Mouse (Mus musculus): ENCODE data around the gene E4f1. TPM values are rescaled to one million over a fixed set of nuclear protein-coding genes. Genes with fewer than 3 reads are reported as not detected.
A peak's percentile ranks its signal among the peaks of the same experiment; 100 is the strongest.
"Not testable (repeated sequence)": the region's sequence is repeated elsewhere in the genome, so short reads cannot be mapped to it uniquely, and the experiment has no call there.

E4f1 gene
- total RNA-seq, 2 experiments from 2014 or later: 11.0 to 12.4 TPM

DNA sequence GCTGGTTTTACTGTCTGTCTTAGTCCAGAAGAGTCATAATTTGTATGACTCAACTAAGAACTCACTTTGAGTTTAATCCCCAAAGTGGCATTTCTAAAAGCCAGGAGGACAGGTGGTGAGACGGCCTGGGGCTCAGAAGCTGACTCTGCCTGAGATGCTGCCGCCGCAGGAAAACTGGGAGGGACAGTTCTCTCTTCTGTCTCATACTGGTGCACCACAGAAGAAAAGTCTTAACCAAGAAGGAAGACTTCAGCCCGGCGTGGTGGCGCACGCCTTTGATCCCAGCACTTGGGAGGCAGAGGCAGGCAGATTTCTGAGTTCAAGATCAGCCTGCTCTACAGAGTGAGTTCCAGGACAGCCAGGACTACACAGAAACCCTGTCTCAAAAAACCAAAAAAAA is 44.2 kb downstream of the E4f1 start:
- no peak for DNase-seq
- intact Hi-C loops (cut with DNase I): no loop called here

DNA sequence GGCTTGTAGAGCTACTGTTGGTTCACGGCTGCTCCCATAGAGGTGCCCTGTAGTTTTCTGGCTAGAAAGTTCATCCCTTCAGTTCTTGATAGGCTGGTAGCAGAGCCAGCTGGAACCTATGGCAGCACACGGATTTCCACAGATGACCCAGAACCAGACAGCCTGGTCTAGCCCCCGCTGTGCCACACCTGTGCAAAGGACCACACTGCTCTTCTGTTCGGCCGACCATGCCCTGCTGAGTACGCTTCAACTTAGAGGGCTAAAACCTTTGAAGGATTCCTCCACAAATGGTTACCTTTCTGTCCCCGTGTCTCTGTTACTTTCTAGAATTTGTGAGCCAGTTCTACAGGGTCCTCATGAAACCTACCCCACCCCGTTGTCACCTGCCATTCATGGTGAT is 44.8 kb downstream of the E4f1 start:
- intact Hi-C loops (cut with DNase I); DNase-seq: not testable (repeated sequence)

DNA sequence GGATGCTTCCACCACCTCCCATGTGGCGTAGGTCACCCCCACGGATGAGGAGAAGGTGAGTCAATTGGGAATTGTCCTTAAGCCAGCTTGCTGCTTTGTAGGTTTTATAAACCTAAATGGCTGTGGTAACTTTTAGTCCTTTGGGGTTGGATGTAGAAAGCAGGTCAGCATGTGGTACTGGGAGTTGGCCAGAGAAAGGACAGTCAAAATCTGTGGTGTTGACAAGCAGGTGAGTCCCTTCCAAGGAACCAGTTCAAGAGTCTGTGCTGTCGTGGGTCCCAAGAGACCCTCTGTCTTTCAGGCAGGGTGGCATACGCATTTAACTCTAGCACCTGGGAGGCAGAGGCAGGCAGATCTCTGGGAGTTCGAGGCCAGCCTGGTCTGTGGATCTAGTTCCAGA is 45.6 kb downstream of the E4f1 start:
- intact Hi-C loops (cut with DNase I): no loop called here
- DNase-seq: no peak

DNA sequence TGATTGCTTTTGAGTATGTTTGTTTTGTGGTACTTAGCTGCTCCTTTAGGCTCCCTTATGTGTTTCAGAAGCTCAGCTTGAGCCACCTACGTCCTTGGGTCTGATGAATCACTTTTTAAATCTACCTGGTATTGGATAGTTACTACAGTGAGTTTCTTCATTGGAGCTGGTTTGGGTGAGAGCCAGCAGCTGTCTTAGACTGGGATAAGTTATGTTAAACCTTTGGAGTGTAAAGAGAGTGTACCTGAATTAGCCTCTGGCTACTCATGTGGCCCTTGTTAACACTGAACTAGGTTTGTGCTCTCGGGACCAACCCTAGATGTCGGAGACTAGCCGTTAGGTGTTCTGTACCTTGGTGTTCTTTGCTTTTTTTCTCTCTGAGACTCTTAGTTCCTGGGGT is 47.0 kb downstream of the E4f1 start:
- intact Hi-C loops (cut with DNase I): no loop called here
- DNase-seq: no peak

DNA sequence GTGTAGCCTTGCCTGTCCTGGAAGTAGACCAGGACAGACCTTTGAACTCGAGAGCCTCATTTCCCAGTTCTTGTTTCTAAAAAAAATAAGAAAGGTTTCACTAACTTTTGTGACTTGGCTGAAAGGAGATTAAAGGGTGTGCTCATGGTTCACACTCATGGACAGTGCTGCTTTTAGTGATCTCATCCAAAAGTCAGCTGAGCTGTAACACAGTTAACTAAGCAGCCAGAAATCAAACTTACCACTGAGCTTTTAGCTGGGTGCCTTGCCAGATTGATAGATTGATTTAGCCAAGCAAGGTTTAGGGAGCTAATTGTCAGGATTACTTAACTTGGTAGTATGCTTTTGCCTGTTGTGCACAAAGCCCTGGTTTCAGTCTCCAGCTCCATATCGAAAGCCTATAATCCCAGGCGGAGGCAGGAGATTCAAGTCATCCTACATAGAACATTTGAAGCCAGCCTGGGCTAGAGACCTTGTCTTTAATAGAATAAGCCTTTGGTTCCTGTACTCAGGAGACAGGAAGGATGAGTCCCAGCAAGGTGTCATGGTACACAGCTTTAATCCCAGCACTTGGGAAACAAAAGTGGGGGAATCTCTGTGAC is 54.0 kb downstream of the E4f1 start:
- intact Hi-C loops (cut with DNase I): loop anchor here (5.0 to 10.0 kb wide), 2 partner anchors 301 to 479 kb away; partner anchors contain the start of genes Eme2, Mrps34, Nme3 and Rnf151
- no peak for DNase-seq

DNA sequence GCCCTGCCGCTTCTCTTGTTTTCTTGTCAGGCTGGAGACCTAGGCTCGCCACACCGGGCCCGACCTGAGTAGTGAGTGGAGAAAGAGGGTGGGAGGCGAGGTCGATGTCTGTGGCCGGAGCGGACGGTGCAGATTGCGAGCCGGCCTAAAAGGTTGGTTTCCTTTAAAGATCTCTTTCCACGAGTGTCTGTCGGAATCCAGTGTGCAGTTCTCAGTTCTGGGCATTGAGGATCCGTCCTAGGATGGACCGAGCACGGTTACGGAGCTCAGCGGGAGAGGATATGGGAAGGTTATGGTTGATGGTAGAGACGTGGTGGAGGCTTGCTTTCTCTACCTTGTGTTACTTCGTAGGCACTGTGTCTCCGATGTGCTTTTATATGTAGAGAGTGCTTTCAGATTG is 55.1 kb downstream of the E4f1 start:
- no peak for DNase-seq
- intact Hi-C loops (cut with DNase I): loop anchor here (5.0 to 10.0 kb wide), 2 partner anchors 302 to 480 kb away; partner anchors contain the start of genes Eme2, Mrps34, Nme3 and Rnf151

DNA sequence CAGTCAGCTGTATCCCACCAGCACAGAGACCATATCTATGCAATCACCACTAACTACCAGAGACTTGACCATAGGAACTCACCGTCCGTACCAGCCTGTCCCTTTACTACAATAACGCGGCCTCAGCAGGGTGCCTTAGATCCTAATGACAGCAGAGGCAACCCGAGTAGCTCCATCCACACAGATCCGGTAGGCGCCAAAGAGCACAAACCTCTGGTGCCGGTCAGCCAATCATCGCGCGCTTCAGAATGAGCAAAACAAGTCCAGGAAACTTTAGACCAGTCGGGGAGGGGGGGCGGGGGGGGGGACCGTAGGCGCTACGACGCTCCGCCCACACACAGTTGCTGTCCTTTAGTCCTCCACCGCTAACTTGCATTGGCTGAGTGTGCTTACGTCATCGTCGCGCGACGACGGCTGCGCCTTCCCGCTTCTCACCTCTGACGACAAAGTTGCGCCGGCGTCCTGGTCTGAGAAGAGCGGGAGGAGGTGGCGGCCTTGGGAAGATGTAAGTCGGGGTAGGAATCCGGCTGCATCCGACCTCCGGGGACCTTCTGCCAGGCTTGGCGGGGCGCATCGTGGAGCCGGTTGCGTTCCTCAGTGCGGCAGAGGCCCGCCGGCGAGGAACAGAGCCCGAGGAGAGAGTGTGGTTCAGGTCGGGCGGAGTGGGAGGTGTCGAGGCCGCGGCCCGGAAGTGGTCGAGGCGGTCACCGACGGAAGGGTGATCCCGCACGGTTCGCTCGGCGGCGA is 55.7 kb downstream of the E4f1 start, which contains the start of gene Rnps1:
Gene Rnps1, plus strand, starts transcription at position 336 of the 747 bp plus-strand sequence.
- intact Hi-C loops (cut with DNase I): loop anchor here (10.0 kb wide), 1 partner anchor 480 kb away; the partner anchor contains the start of genes Eme2, Mrps34 and Nme3

DNA sequence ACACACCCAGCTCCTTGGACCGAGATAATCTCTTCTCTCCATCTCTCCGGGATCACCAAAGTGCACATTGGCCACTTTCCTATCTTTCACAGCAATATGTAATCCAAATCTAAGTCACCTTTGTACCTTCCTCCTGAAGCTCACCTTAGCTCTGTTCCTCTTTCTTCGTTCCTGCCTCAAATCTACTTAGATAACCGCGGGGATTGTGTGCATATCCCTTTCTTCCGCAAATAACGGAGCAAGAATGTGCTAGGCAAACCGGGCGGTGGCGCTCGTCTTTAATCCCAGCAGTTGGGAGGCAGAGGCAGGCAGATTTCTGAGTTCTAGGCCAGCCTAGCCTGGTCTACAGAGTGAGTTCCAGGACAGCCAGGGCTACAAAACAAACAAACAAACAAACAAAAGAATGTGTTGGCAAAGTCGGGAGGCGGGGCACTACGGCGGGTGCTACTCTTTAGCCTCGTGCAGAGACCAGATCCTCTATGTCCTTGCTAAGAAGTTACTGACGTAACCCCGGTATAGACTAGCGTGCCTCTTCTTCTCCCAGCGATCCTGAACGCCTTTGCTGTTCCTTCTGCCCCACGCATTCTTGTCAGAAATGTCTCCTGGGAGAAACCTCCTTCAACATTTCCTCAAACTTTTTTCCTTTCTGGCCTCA is 56.4 kb downstream of the E4f1 start:
- DNase-seq: peak in 1 of 2 experiments; percentile 37
- intact Hi-C loops (cut with DNase I): loop anchor here (10.0 kb wide), 1 partner anchor 481 kb away; the partner anchor contains the start of genes Eme2, Mrps34 and Nme3

More for the DNA sequence above, 55.7 kb downstream of the E4f1 start, which contains the start of gene Rnps1:
- DNase-seq: peak; percentile 86 to 92

DNA sequence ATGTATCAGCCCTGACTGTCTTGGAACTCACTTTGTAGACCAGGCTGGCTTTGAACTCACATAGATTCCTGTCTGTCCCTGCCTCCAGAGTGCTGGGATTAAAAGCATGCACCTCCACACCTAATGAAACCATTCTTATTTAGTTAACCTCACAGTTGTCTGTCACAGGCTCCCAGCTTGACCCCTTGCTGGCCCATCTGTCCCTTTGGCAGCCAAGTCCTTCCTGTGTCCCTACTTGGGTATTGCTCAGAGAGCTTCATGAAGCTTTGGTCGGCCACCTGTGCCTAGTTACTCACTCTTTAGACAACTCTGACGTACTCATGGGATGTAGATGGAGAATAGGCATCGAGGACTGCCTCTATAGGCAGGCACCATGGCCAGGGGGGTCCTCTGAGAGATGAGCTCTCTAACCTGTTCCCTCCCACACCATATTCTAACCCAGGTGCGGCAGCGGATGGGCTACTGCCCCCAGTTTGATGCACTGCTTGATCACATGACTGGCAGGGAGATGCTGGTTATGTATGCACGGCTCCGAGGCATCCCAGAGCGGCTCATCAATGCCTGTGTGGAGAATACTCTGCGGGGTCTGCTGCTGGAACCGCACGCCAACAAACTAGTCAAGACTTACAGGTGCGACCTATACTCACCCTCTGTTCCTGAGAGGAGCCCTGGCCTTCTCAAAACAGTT is 62.9 kb downstream of the E4f1 start:
- intact Hi-C loops (cut with DNase I): no loop called here
- no peak for DNase-seq

DNA sequence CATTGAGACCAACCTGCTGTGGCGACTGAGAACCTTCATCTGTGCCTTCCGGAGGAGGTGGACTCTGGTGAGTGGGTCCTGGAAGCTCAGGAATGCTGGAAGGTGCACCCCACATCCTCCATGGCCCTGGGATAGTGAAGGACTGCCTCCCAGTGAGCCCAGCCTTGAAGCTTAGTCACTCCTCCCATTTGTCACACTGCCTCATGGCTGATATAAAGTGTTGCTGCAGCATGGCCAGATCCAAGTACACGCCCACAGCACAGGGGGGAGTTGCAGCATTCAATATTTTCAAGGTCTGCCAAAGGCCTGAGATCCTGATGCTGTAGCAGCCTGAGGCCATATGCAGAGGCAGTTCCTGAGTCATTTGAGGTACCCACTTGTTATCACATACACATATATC is 67.7 kb downstream of the E4f1 start:
- intact Hi-C loops (cut with DNase I): no loop called here
- DNase-seq: no peak

DNA sequence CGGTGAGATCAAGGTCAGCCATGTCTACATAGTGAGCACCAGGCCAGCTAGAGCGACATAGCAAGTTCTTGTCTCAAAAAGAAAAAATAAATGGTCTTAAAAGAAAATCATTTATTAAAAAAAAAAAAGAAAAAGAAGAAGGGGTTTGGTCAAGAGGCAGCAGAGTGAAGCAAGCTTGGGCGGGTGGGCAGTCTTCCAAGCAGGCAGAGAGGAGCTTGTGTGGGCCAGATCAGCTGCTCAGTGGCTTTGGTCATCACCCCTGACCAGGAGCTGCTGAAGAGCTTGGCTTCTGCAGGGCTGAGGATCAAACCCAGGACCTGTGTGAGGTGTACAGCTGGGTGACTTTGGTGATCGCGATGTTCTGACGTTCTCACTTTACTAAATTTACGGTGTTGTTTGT is 75.7 kb downstream of the E4f1 start:
- intact Hi-C loops (cut with DNase I): loop anchor here (5.0 kb wide), 1 partner anchor 242 kb away; the partner anchor contains the start of gene Pdpk1
- DNase-seq: no peak

Other genes with a start within 250 kb of the E4f1 start
- gene Tedc2, start 249.5 kb downstream of the E4f1 start, total RNA-seq (2021): 1 to 10 TPM; 2.1 to 3.2 TPM
- 1 to 10 TPM in 1 of 2 experiments, under 1 TPM in 1; 0.92 to 1.1 TPM for gene Ccnf, start 218.8 kb downstream of the E4f1 start, total RNA-seq (2021)
- gene Abca17, start 119.2 kb downstream of the E4f1 start, total RNA-seq (2021): under 1 TPM in 1 of 2 experiments, not detected in 1; 0.08 TPM
- gene Abca3, start 118.4 kb downstream of the E4f1 start, total RNA-seq (2021): 10 to 100 TPM; 13.5 to 15.5 TPM
- gene Rnps1, start 55.7 kb downstream of the E4f1 start, total RNA-seq (2021): 10 to 100 TPM; 58.4 to 61.6 TPM
- gene Eci1, start 43.7 kb downstream of the E4f1 start, total RNA-seq (2021): 100 to 1,000 TPM; 511 to 548 TPM
- gene Dnase1l2, start 27.2 kb downstream of the E4f1 start, total RNA-seq (2021): 1 to 10 TPM; 1.1 to 1.4 TPM
- 10 to 100 TPM; 39.1 to 41.9 TPM for gene Pgp, start 79 bp upstream of the E4f1 start, total RNA-seq (2021)
- not detected for gene Bricd5, start 3.6 kb upstream of the E4f1 start, total RNA-seq (2021)
- 1 to 10 TPM; 8.1 to 9.0 TPM for gene Mlst8, start 8.8 kb upstream of the E4f1 start, total RNA-seq (2021)
- under 1 TPM; 0.11 to 0.14 TPM for gene Caskin1, start 18.3 kb upstream of the E4f1 start, total RNA-seq (2021)
- gene Traf7, start 57.6 kb upstream of the E4f1 start, total RNA-seq (2021): 10 to 100 TPM; 45.7 to 51.6 TPM
- gene Rab26, start 63.9 kb upstream of the E4f1 start, total RNA-seq (2021): not detected
- gene Pkd1, start 79.5 kb upstream of the E4f1 start, total RNA-seq (2021): 10 to 100 TPM; 45.4 to 45.6 TPM
- gene Tsc2, start 162.3 kb upstream of the E4f1 start, total RNA-seq (2021): 100 to 1,000 TPM; 106 to 112 TPM
- gene Nthl1, start 162.4 kb upstream of the E4f1 start, total RNA-seq (2021): 1 to 10 TPM; 3.3 to 4.1 TPM
- gene Slc9a3r2, start 180.0 kb upstream of the E4f1 start, total RNA-seq (2021): 100 to 1,000 TPM in 1 of 2 experiments, 10 to 100 TPM in 1; 91.1 to 140 TPM
- not detected for gene Npw, start 188.1 kb upstream of the E4f1 start, total RNA-seq (2021)
- 10 to 100 TPM; 17.3 to 19.0 TPM for gene Zfp598, start 199.4 kb upstream of the E4f1 start, total RNA-seq (2021)
- under 1 TPM; 0.14 to 0.22 TPM for gene Syngr3, start 219.6 kb upstream of the E4f1 start, total RNA-seq (2021)
- gene Gfer, start 225.8 kb upstream of the E4f1 start, total RNA-seq (2021): 10 to 100 TPM; 19.3 to 22.8 TPM
- 1 to 10 TPM in 1 of 2 experiments, under 1 TPM in 1; 0.33 to 1.3 TPM for gene Noxo1, start 225.9 kb upstream of the E4f1 start, total RNA-seq (2021)
- 10 to 100 TPM; 16.3 to 17.7 TPM for gene Tbl3, start 237.3 kb upstream of the E4f1 start, total RNA-seq (2021)
- not detected for gene Rnf151, start 247.8 kb upstream of the E4f1 start, total RNA-seq (2021)
- 100 to 1,000 TPM; 668 to 757 TPM for gene Rps2, start 247.8 kb upstream of the E4f1 start, total RNA-seq (2021)